Mouse (Mus musculus): Measurements from ENCODE around the gene Coro2a.
A peak's percentile ranks its signal among the peaks of the same experiment; 100 is the strongest.

Coro2a gene

DNA sequence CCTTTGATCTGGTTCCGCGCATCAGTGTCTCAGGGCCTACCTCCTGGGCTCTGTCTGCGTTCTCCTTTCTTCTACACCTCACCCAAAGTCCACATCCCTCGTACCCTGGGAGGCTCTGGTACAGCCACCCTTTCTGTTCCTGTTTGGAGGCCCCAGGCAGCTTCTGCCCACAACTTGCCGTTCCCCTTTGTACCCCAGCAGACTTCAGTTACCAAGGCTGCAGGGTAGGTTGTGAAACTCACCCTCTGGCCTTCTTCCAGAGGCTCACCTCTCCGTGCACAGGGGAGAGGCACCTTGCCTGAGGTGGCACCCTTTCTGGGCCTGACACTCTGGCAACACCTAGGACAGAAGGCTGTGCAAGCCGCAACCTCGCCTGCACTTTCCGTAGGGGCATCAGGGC is 46.2 kb downstream of the Coro2a start:
- DNase-seq, result no peak

DNA sequence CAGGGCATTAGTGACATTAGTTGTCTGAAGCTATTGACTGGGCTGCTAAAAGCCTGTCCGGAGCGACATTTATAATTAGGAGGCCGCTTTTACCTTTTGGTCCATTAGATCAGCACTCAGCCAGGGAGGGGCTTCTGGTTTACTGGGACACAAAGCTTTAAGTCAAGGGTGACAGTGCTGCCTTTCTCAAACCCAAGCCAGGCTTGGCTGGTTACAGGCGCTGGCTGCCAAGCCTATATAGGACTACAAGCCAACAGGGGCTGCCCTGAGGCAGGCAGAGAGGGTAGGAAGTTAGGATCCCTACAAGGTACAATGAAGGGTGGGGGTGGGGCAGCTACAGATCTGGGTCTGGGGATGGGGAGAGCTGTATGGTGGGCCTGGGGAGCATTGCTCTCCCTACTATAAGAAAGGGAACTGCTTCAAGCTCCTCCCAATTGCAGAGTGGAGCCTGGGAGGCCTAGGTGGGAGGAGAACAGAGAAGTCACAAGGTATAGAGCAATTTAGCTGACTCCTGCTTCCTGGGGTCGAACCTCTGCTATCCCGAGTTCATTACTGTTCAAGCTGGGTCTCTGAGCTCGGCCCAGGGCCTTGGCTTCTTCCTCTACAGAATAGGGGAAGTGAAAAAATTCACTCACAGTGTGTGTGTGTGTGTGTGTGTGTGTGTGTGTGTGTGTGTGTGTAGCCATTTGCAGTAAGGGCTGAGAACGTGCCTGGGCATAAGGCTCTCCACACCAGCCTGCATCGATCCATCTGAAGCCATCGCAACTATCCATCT is 47.5 kb downstream of the Coro2a start:
- no peak for DNase-seq

GRCm38 (mm10) chr4:46553864-46554263 is 48.1 kb downstream of the Coro2a start:
- no peak for DNase-seq

GRCm38 (mm10) chr4:46550406-46550805 is 51.6 kb downstream of the Coro2a start:
- DNase-seq, result no peak

DNA sequence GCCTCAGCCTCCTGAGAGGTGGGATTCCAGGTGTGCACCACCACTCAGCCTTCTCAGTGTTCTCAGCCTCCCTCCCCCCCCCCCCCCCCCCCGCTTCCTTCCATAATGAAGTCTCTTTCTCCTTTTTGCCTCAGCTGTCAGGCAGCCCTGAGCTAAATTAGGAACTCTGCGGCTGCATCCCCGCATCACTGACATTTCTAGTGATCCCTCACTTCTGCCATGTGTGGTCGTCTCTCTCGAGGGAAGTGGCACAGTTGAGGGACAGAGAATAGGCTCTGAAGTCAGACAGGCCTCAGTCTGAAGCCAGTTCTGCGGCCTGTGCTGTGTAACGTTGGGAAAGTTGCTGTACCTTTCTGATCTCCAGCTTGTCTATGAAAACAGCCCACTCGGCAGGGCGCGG is 52.0 kb downstream of the Coro2a start:
- no peak for DNase-seq

GRCm38 (mm10) chr4:46546709-46547108 is 55.3 kb downstream of the Coro2a start:
- DNase-seq, result no peak

DNA sequence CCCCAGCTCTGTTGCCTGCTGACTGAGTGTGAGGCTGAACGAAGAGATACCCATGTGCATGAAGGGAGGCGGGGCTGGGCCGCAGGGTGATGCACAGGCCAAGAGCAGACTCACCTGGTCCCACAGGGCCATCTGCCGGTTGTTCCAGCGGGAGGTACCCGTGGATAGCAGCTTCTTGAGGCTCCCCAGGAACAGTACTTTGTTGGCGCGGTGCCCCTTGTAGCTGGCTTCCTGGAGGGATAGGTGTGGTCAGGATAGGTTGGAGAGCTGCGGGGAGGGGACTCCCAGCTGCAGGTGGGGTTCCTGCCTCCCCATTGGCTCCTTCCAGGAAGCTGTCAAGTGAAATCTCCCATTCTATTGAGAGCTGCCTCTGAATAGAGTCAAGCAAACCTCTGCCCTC is 56.5 kb downstream of the Coro2a start:
- DNase-seq, result no peak

- DNase-seq, result peak; percentile 41
Measured at GRCm38 (mm10) chr4:46544313-46544712, 57.7 kb downstream of the Coro2a start.

DNA sequence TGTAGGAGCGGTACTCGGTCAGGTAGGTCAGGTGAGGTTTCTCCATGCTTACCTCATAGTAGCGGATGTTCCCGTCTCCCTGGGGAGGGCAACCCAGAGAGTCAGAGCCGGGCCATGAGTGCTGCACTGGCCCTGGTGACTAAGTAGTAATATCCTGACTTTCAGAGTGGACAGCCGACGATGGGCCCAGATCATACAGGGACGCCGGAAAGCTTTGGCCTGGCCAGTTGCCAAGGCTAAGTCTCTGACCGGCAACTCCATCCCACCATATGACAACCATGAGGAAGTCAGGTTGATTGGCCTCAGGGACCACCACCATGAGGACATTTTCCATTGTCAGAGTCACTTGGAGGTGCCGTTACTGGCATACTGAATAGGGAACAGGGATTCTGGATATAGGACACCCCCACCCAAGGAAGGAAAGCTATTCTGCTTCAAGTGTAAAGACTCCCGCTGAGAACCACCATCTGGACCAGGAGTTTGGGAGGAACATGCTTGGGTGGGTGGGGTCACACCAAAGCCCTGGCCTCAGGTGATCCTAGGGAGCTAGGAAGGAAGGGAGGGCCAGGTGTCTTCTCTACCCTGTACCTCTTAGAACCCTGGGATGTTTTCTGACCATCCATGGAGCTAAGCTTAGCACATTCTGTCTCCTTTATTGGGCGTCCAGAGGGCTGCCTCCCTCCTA is 58.5 kb downstream of the Coro2a start:
- DNase-seq, result no peak

DNA sequence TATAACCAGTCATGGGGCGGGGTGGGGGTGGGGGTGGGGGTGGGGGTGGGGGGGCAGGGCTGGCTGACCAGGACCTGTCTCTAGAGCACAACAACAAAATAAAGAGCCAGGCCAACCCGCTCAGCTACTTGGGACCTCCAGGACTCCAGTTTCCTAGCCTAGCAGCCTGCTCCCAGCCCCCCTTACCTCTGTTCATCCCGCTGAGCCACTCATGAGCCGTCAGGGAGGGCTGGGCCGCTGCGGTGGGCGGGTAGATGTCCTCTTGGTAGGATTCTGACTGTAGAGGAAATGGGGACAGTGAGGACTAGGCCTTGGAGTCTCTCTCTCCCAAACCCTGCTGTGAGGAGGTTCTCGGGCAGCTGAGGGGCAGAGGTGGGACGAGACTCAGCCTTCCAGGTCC is 60.3 kb downstream of the Coro2a start:
- DNase-seq, result no peak

GRCm38 (mm10) chr4:46539167-46539566 is 62.8 kb downstream of the Coro2a start:
- DNase-seq, result no peak

DNA sequence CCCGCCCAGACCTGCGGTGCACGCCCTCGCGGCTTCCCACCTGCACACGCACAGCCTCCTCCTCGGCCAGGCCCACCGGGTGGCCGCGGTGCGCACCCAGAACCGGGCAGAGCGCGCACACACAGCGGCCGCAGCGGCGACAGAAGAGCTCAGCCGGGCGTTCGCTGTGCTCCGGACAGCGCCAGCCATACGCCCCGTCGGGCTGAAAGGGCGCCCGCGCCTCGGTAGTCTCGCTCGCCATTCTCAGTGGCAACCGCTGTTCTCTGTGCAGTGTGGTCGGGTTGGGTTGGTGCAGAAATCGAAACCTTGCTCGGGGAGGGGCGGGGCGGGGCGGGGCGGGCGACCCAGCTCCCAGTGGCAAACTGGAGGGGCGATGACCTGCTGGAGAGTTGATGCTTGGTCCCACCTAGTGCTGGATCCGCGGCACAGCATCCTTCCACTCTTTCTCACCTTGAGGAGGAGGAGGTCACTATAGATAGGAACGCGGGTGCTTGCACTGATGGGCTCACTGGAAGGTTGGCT is 66.1 kb downstream of the Coro2a start, which contains the start of gene Trim14:
Gene Trim14, minus strand, starts transcription at position 302 of the 522 bp plus-strand sequence.
- DNase-seq, result peak; percentile 72

DNA sequence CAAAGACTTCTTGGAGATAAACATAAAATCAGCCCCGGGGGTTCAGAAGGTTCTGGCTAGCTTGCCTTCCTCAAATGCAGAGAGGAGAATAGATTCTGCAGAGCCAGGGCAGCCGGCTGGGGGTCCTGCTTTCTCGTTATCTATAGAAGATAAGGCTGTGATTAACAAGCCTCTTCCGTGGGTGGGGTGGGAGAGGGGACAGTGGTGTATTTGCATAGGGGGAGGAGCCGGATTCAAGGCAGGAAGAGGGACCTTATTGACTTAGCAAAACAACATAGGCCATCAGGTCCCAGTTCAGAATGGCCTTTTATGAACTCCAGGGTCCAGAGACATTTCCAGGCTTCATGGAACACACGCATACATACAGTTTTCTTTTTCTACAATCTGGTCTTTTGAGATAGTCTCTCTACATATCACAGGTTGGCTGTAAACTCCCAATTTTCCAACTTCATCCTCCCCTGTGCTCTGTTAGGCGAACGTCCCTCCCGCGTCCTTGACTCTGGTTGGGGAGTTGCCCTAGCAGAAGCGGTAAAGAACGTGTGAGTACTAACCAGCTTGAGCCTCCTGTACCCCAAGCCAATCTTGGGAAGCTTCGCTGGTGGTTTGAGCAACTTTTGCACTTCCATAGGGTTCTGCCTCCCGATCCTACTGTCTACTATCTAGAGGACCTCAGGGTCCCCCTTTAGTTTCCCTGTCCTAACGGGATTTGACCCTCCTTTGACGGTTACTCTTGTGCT is 66.7 kb downstream of the Coro2a start:
- DNase-seq, result peak; percentile 46

DNA sequence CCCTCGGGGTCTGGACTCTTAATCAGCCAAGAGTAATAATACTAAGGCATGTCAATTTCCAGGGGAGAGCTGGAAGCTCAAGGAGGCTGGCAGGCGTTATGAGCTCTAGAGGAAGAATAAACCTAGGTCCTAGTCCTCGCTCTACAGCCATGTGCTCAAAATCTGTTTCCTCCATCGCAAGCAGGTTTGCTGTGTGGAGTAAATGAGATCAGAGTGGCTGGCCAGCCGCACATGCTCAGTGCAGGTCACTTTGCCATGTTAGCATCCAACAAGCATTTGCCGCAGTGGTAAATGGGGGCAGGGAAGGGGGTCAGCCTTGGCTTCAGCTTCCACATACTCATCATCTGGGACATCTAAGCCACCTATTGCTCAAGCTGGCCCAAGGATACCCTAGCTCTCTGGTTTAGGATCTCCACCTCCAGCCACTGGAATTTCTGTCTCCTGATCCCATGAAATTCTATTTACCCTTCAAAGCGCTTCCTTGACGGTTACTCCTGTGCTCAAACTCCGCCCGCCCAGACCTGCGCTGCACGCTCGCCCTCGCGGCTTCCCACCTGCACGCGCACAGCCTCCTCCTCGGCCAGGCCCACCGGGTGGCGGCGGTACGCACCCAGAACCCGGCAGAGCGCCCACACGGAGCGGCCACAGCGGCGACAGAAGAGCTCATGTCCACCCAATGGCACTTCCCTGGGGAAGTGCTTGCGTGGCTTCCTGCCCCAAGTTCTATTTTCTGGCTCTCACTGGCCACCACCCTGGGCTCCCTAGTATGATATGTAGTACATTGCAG is 67.9 kb downstream of the Coro2a start:
- DNase-seq, result peak; percentile 43

- no peak for DNase-seq
Measured at GRCm38 (mm10) chr4:46532926-46533325, 69.1 kb downstream of the Coro2a start.

DNA sequence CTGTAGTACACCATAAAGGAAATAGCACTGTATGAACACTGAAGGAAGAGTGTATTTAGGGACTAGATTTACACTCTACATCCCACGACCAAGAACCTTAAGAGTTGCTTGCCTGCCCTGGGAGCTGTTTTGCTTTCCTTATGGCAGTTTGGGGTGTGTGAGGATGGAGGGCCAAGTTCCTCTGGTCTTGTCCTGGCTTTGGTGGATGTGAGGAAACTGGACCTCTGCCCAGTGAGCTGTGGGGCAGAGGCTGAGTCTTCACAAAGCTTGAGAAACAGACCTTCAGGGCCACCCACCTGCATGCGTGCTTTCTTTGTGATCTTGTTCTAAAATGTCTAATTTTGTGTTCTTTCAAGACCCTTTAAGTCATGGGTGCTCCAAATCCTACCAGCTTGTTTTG is 69.5 kb downstream of the Coro2a start:
- no peak for DNase-seq

DNA sequence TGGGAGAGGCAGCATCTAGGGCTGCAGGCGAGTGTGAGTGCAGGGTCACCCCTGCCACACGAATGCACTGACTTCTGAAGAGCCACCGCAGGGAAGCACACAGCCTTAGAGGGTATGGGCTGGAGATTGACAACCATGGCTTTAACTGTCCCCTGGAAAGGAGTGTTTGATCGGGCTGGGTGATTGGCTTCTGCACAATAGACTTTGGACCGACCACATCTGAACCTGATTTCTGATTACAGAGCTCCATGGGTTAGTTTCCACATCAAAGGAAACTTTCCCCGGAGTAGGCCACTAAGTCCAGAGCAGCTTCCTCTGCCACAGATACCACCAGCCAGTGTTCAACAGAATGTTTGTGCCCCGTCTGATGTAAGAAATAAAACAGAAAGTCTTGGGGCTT is 72.3 kb downstream of the Coro2a start:
- DNase-seq, result no peak

DNA sequence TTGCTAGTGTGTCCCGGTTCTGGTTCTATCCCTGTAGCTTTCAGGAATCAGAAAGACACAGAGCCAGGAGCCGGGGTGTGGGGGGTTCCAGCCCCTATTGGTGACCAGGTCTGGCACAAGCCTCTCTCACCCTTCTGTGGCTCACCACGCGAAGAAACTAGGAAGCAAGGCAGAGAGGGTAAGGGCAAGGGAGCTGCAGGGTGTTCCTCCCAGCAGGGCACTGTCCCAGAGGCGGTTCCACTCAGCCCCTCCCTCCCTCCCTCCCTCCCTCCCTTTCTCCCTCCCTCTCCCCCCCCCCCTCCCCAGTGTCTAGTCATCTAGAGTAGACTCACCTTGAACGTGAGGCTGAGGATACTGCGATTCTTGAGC is 74.5 kb downstream of the Coro2a start:
- DNase-seq, result no peak

- DNase-seq, result peak; percentile 42
Measured at GRCm38 (mm10) chr4:46526798-46527557, 75.0 kb downstream of the Coro2a start.

- peak; percentile 27 for DNase-seq
Measured at GRCm38 (mm10) chr4:46526226-46526625, 75.8 kb downstream of the Coro2a start.

DNA sequence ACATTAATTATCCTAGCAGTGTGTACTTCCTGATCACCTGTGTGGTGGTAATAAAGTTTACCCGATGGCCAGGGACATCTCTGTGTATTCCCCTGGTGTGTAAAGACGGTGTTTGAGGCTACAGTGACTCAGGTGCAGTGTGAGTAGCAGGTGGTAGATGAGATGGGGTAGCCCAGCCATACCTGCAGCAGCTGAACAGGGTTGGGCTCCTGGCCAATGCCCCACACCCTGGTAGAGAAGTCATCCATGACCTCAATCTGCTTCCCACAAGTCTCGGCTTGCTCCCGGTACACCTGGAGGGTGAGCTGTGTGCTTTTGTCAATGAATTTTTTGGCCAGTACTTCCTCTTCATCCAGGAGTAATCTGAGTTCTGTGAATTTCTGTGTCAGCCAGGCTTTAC is 78.7 kb downstream of the Coro2a start:
- no peak for DNase-seq

DNA sequence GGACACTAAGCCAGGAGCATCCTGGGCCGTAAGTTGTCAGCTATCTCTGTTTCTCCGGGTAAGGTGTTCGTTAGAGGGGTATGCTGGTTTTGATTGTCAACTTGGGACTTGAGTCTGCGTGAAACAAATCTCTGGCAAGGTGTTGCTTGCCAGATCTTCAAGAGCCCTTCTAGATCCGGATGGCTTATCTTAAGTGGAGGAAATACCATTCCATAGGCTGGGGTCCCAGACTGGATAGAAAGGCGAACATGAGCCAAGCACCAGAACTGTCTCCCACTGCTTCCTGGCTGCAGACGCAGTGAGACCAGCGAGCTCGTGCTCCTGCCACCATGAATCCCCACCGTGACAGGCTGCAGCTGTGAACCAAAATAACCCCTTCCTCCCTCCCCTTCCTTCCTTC is 80.5 kb downstream of the Coro2a start:
- no peak for DNase-seq

Data from thymus, postnatal 25 days (tissue).